Comparison of ENCODE assay signal across 10 mouse cellular contexts in the genomic region with DNA sequence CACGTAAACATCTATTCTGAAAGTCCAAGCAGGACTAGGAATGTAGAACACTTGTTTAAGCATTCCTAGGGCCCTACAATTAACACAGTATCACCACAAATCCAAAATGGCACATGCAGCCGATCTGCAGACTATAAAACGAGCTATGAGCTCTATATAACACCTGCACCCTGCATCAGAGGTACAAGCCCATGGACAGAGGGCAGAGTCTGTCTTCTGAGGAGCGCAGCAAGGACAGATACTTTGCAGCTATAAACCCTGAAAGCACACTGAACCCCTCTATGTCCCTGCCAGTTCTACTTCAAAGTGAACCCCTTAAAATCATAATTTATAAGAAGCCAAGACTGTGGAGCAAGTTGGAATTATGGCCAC.
DNase-seq lines count a peak whose midpoint lies in the region; ATAC-seq and TF ChIP-seq lines count a peak whose summit lies in the region.
"Had no signal": no experiment of that assay in that cellular context is flagged by ENCODE, and none has a peak within 500 bp of the region (broad histone marks: within the 10 kb centered on the region; RNA-seq: fewer than 3 reads in every experiment).

No protein-coding gene starts in this region.

- no peak overlapping the region for H3K4me3 ChIP-seq in kidney, adult 2 months (ENCODE audit: insufficient read depth, low read depth, low read length)
- H3K4me3 ChIP-seq in stomach, embryonic 16.5 days (replicated peaks; ENCODE audit: low read length), result no peak overlapping the region
- H3K4me3 ChIP-seq in stomach, postnatal 0 days (ENCODE audit: low read depth, low read length), result no peak overlapping the region
- H3K4me3 ChIP-seq in intestine, embryonic 15.5 days (replicated peaks), result no peak overlapping the region
- H3K4me3 ChIP-seq in myocyte, result no peak overlapping the region

- TF ChIP-seq CTCF in kidney, adult 2 months (conservative IDR thresholded peaks at IDR 0.05; ENCODE audit: insufficient read depth, insufficient read length, low read depth, low read length), result no peak
- TF ChIP-seq CTCF in stomach, postnatal 0 days (IDR thresholded peaks at IDR 0.05; ENCODE audit: low read depth), result no peak

- peaks cover 33% of the 10 kb centered on the region for H3K4me1 ChIP-seq in kidney, adult 2 months (ENCODE audit: control insufficient read depth, insufficient read depth, low read length)
- H3K4me1 ChIP-seq in stomach, embryonic 16.5 days (ENCODE audit: control insufficient read depth, insufficient read depth, low read length), result peaks cover 24% of the 10 kb centered on the region
- H3K4me1 ChIP-seq in stomach, postnatal 0 days (replicated peaks; ENCODE audit: control insufficient read depth, insufficient read depth), result peaks cover 6% of the 10 kb centered on the region; the same call in 1 of the 2 replicates
- H3K4me1 ChIP-seq in intestine, embryonic 15.5 days (replicated peaks), result peaks cover 20% of the 10 kb centered on the region

- no peaks in the 10 kb centered on the region for H3K36me3 ChIP-seq in kidney, adult 2 months (ENCODE audit: control insufficient read depth, insufficient read depth, low read length)
- no peaks in the 10 kb centered on the region for H3K36me3 ChIP-seq in stomach, embryonic 16.5 days (ENCODE audit: control insufficient read depth, insufficient read depth, low read length)
- no peaks in the 10 kb centered on the region for H3K36me3 ChIP-seq in stomach, postnatal 0 days (ENCODE audit: control insufficient read depth, insufficient read depth, low read length)
- H3K36me3 ChIP-seq in intestine, embryonic 15.5 days, result no peaks in the 10 kb centered on the region
- H3K36me3 ChIP-seq in myocyte (ENCODE audit: control insufficient read depth, insufficient read depth), result no peaks in the 10 kb centered on the region

- H3K27me3 ChIP-seq in kidney, adult 2 months (replicated peaks; ENCODE audit: control insufficient read depth, insufficient read depth, low read length), result no peaks in the 10 kb centered on the region
- H3K27me3 ChIP-seq in stomach, embryonic 16.5 days (ENCODE audit: control insufficient read depth, insufficient read depth, low read length), result no peaks in the 10 kb centered on the region
- no peaks in the 10 kb centered on the region for H3K27me3 ChIP-seq in stomach, postnatal 0 days (ENCODE audit: control insufficient read depth, insufficient read depth, low read length)
- H3K27me3 ChIP-seq in intestine, embryonic 15.5 days (replicated peaks), result no peaks in the 10 kb centered on the region
- no peaks in the 10 kb centered on the region for H3K27me3 ChIP-seq in myocyte (ENCODE audit: control insufficient read depth, insufficient read depth, insufficient read length)

- no peak for TF ChIP-seq POLR2A in kidney, adult 2 months (IDR thresholded peaks at IDR 0.05; ENCODE audit: low read depth, low read length)
- peak; percentile 7 for TF ChIP-seq POLR2A in myocyte (IDR thresholded peaks at IDR 0.05; ENCODE audit: insufficient read length, low read depth)

- no peak for ATAC-seq in stomach, embryonic 16.5 days (ENCODE audit: insufficient read depth, low FRiP score)
- no peak for ATAC-seq in stomach, postnatal 0 days (ENCODE audit: low FRiP score, low TSS enrichment)
- ATAC-seq in intestine, embryonic 15.5 days, result peak; percentile 40
- ATAC-seq: hindbrain, postnatal 0 days had no signal

- no peak for TF ChIP-seq EP300 in stomach, postnatal 0 days (optimal IDR thresholded peaks at IDR 0.05)

- no peaks in the 10 kb centered on the region for H3K9me3 ChIP-seq in stomach, embryonic 16.5 days (replicated peaks; ENCODE audit: control insufficient read depth, low read length)
- H3K9me3 ChIP-seq in stomach, postnatal 0 days (ENCODE audit: control insufficient read depth, low read length), result no peaks in the 10 kb centered on the region
- no peaks in the 10 kb centered on the region for H3K9me3 ChIP-seq in intestine, embryonic 15.5 days

- WGBS in kidney, adult 2 months, result 26% methylated on average over 4 of the region's 4 CpGs
- 74% methylated on average over 4 of the region's 4 CpGs for WGBS in stomach, embryonic 16.5 days
- 68% methylated on average over 4 of the region's 4 CpGs for WGBS in stomach, postnatal 0 days
- 53% methylated on average over 4 of the region's 4 CpGs for WGBS in intestine, embryonic 15.5 days

- H3K4me2 ChIP-seq in stomach, embryonic 16.5 days (ENCODE audit: low read depth, low read length), result no peak overlapping the region
- no peak overlapping the region for H3K4me2 ChIP-seq in stomach, postnatal 0 days (replicated peaks; ENCODE audit: low read depth)
- 0 out of 2 replicates have a peak overlapping the region, but pooled peaks have one; percentile 11 for H3K4me2 ChIP-seq in intestine, embryonic 15.5 days (replicated peaks)
- H3K4me2 ChIP-seq in myocyte (ENCODE audit: low read depth), result peak overlapping the region; percentile 47

- peak overlapping the region; percentile 71 for H3K27ac ChIP-seq in kidney, adult 2 months (ENCODE audit: insufficient read depth, low read depth, low read length)
- peak overlapping the region; percentile 7; the same call in 1 of the 2 replicates for H3K27ac ChIP-seq in stomach, embryonic 16.5 days (ENCODE audit: low read length)
- H3K27ac ChIP-seq in stomach, postnatal 0 days (replicated peaks), result no peak overlapping the region
- H3K27ac ChIP-seq in intestine, embryonic 15.5 days, result peak overlapping the region; percentile 41; the same call in 1 of the 2 replicates
- H3K27ac ChIP-seq: hindbrain, postnatal 0 days; macrophage had no signal

- H3K9ac ChIP-seq in stomach, embryonic 16.5 days (ENCODE audit: low read length), result no peak overlapping the region
- H3K9ac ChIP-seq in stomach, postnatal 0 days (ENCODE audit: low read length), result no peak overlapping the region
- no peak overlapping the region for H3K9ac ChIP-seq in intestine, embryonic 15.5 days

- no peak for DNase-seq in kidney, adult 2 months
- no peak for DNase-seq in kidney, adult 18-20 months
- no peak for DNase-seq in stomach, postnatal 0 days (ENCODE audit: low spot score)
- no peak for DNase-seq in adipocyte (ENCODE audit: low spot score)
- DNase-seq: right cerebral cortex, postnatal 14 days had no signal

- no peak overlapping the region for H3ac ChIP-seq in myocyte (ENCODE audit: control insufficient read depth, insufficient read length)

- H3K79me2 ChIP-seq in myocyte (ENCODE audit: control insufficient read depth, insufficient read depth), result peaks cover 74% of the 10 kb centered on the region

TF ChIP-seq in myocyte, 11 proteins besides CTCF, POLR2A, EP300 and RAD21:
- TF ChIP-seq MAX (IDR thresholded peaks at IDR 0.05; ENCODE audit: low read depth), result no peak
- TF ChIP-seq USF1 (IDR thresholded peaks at IDR 0.05; ENCODE audit: low read depth), result no peak

Comparison
In these comparisons a context has a peak if more than half of its experiments do, and no peak if none do; other contexts are left out.
1. H3K4me2 ChIP-seq: peak in intestine, embryonic 15.5 days (single experiment) and myocyte (single experiment); none in stomach, embryonic 16.5 days (single experiment) and stomach, postnatal 0 days (single experiment).